Mouse (Mus musculus) small intestine, adult 2 months (tissue): ENCODE measurements around the gene Prtg. TPM values are rescaled to one million over a fixed set of nuclear protein-coding genes. Genes with fewer than 3 reads are reported as not detected.

Source experiments
- H3K27ac ChIP-seq: fragments of 200-500 bp; 2 replicates; pipeline ENCODE4 v1.5.1; 2012; ENCODE audit warnings: low read depth, low read length, control low read depth, inconsistent platforms; ENCODE audit not compliant: insufficient read depth
- H3K27me3 ChIP-seq: fragments of 200-500 bp; 2 replicates; pipeline ENCODE4 v1.6.1; 2012; ENCODE audit warnings: mild to moderate bottlenecking, moderate library complexity, low read length, inconsistent platforms; ENCODE audit not compliant: control insufficient read depth, insufficient read depth
- H3K36me3 ChIP-seq: fragments of 200-500 bp; 2 replicates; pipeline ENCODE4 v1.6.1; 2012; ENCODE audit warnings: mild to moderate bottlenecking, low read length, control low read depth, inconsistent platforms; ENCODE audit not compliant: control insufficient read depth, insufficient read depth
- H3K4me1 ChIP-seq: fragments of 200-500 bp; 2 replicates; pipeline ENCODE4 v1.6.1; 2012; ENCODE audit warnings: low read length, inconsistent platforms, mixed read lengths; ENCODE audit not compliant: control insufficient read depth, insufficient read depth, insufficient read length
- H3K4me3 ChIP-seq: fragments of 200-500 bp; 2 replicates; pipeline ENCODE4 v1.5.1; 2012; ENCODE audit warnings: low read depth, mild to moderate bottlenecking, control low read depth, inconsistent platforms, low read length, moderate library complexity
- CTCF ChIP-seq: fragments of 200-500 bp; IDR thresholded peaks from 2 replicates; pipeline ENCODE4 v1.5.1; 2012; ENCODE audit warnings: low read depth, mild to moderate bottlenecking, control low read depth, inconsistent platforms, low read length, moderate library complexity, mixed read lengths; ENCODE audit not compliant: insufficient replicate concordance, insufficient read length; ENCODE audit errors: extremely low read depth
- POLR2A ChIP-seq: fragments of 200-500 bp; IDR thresholded peaks from 2 replicates; pipeline ENCODE4 v1.6.1; 2012; ENCODE audit warnings: low read depth, mild to moderate bottlenecking, control low read depth, inconsistent platforms, low read length, moderate library complexity
- WGBS: fragments of 180-500 bp; shearing (Covaris S2); methylation state at CpG from one replicate; pipeline ENCODE4 v1.1.7; 2018; 5-methylcytosine and 5-hydroxymethylcytosine counted together
- polyA plus RNA-seq: library from polyadenylated mRNA; depleted of rRNA; stranded (reverse); fragments of >200 nt; gene quantifications from 2 replicates; pipeline ENCODE4 v1.2.3, GENCODE M21; 2012

Prtg gene
- polyA plus RNA-seq, 1 experiment = 0.01 TPM

DNA sequence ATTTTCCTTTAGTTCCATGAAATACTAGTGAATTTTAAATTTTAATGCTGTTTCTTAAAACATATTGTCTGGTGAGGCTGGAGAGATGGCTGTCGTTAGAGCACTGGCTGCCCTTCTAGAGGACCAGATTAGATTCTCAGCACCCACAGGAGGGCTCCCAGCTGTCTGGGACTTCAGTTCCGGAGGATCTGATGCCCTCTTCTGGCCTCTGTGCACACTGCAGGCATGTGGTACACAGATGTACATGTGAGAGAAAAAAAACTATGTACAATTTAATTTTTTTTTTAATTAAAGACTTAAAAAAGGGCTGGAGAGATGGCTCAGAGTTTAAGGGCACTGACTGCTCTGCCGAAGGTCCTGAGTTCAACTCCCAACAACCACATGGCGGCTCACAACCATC is 128.6 kb downstream of the Prtg start:
- Histone ChIP-seq H3K4me3 (no peak overlapping the region), H3K27me3 (no peaks in the 10 kb centered on the region), H3K4me1 (no peaks in the 10 kb centered on the region), H3K36me3 (no peaks in the 10 kb centered on the region), H3K27ac (no peak overlapping the region)
- 81% methylated on average over 4 of the region's 4 CpGs for WGBS
- no peak for TF ChIP-seq CTCF
- TF ChIP-seq POLR2A = no peak

- Histone ChIP-seq H3K36me3 (no peaks in the 10 kb centered on the region), H3K4me3 (no peak overlapping the region), H3K27ac (no peak overlapping the region), H3K27me3 (no peaks in the 10 kb centered on the region), H3K4me1 (no peaks in the 10 kb centered on the region)
- 81% methylated on average over 2 of the region's 2 CpGs for WGBS
- TF ChIP-seq CTCF (no peak), POLR2A (no peak)
These were observed 129.6 kb downstream of the Prtg start for GRCm38 (mm10) chr9:72936301-72936700.

DNA sequence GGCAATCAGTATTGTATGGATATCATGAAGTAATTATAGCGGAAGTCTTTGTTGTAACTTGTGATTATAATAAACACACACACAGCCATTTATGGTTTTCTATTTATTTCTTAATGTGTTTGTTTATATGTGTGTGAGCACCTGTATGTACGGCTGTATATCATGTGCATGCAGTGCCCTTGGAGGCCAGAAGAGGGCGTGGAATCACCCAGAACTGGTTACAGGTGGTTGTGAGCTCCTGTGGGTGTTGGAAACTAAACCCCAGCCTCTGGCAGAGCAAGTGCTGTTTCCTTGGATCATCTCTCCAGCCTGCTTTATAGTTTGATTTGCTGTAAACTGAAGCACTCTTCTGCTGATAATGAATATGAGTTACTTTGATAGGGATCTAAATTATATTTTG is 136.8 kb downstream of the Prtg start:
- H3K36me3 ChIP-seq = no peaks in the 10 kb centered on the region
- H3K27ac ChIP-seq = no peak overlapping the region
- H3K27me3 ChIP-seq = no peaks in the 10 kb centered on the region; the same call in 1 of the 2 replicates
- TF ChIP-seq POLR2A (no peak), CTCF (no peak)
- no peaks in the 10 kb centered on the region for H3K4me1 ChIP-seq
- 55% methylated on average over 3 of the region's 3 CpGs for WGBS
- no peak overlapping the region for H3K4me3 ChIP-seq

- Histone ChIP-seq H3K27ac (no peak overlapping the region), H3K36me3 (no peaks in the 10 kb centered on the region), H3K4me1 (no peaks in the 10 kb centered on the region), H3K27me3 (no peaks in the 10 kb centered on the region; the same call in 1 of the 2 replicates), H3K4me3 (no peak overlapping the region)
- 91% methylated on average over 13 of the region's 13 CpGs for WGBS
- TF ChIP-seq CTCF (no peak), POLR2A (no peak)
These were observed 137.6 kb downstream of the Prtg start for GRCm38 (mm10) chr9:72944286-72944685.

GRCm38 (mm10) chr9:72947010-72947409 is 140.3 kb downstream of the Prtg start:
- TF ChIP-seq CTCF (no peak), POLR2A (no peak)
- WGBS = 94% methylated on average over 1 of the region's 1 CpGs
- no peaks in the 10 kb centered on the region; the same call in 1 of the 2 replicates for H3K27me3 ChIP-seq
- no peaks in the 10 kb centered on the region for H3K4me1 ChIP-seq
- H3K36me3 ChIP-seq = no peaks in the 10 kb centered on the region
- H3K27ac ChIP-seq = no peak overlapping the region
- H3K4me3 ChIP-seq = no peak overlapping the region

DNA sequence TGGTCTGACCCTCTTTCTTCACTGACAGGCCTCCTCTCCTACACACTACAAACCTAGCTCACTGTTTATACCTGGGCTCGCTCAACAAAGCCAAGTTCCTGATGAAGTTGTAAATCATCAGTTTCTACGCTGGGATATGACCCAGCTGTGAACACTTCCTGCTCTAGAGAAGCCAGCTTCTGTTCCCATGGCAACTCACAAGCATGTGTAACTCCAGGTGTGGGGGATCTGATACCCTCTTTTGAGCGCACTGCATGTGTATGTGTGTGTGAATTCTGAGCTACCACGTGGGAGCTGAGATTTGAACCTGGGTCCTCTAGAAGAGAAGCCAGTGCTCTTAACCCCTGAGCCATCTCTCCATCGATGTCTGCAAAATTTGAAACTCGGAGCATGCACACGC is 142.9 kb downstream of the Prtg start:
- Histone ChIP-seq H3K4me3 (no peak overlapping the region), H3K36me3 (no peaks in the 10 kb centered on the region), H3K27me3 (no peaks in the 10 kb centered on the region; the same call in 1 of the 2 replicates), H3K4me1 (no peaks in the 10 kb centered on the region), H3K27ac (no peak overlapping the region)
- TF ChIP-seq POLR2A (no peak), CTCF (no peak)
- 55% methylated on average over 7 of the region's 7 CpGs for WGBS

GRCm38 (mm10) chr9:72954746-72955145 is 148.1 kb downstream of the Prtg start:
- Histone ChIP-seq H3K4me1 (peaks cover 7% of the 10 kb centered on the region), H3K27ac (no peak overlapping the region), H3K27me3 (no peaks in the 10 kb centered on the region), H3K36me3 (no peaks in the 10 kb centered on the region), H3K4me3 (no peak overlapping the region)
- WGBS = 54% methylated on average over 2 of the region's 2 CpGs
- no peak for TF ChIP-seq POLR2A
- TF ChIP-seq CTCF = no peak
